Mouse (Mus musculus) left cerebral cortex, adult 11 months (tissue): Measurements from ENCODE around the gene Cog8.
A peak's percentile ranks its signal among the peaks of the same experiment; 100 is the strongest.

Source experiments
- DNase-seq: peaks from one replicate; pipeline ENCODE4 v3.0.0; 2022; ENCODE audit warnings: low spot score

Gene Cog8

GRCm38 (mm10) chr8:107056076-107056972 lies at the start of gene Cog8, which contains the start of gene Nip7:
Gene Cog8 (minus strand): TSS chr8:107056689.
Gene Nip7 (plus strand): TSS chr8:107056877.
- peak; percentile 94 for DNase-seq

- no peak for DNase-seq
Measured at GRCm38 (mm10) chr8:107104547-107104946, 48.1 kb upstream of the Cog8 start.

- no peak for DNase-seq
Measured at GRCm38 (mm10) chr8:107100635-107101034, 44.1 kb upstream of the Cog8 start.

GRCm38 (mm10) chr8:107096366-107097036 lies 40.0 kb upstream of the Cog8 start, which contains the start of gene Terf2:
Gene Terf2 (minus strand): TSS chr8:107096547.
- DNase-seq = peak; percentile 92

GRCm38 (mm10) chr8:107095717-107096365 lies 39.4 kb upstream of the Cog8 start:
- peak; percentile 26 for DNase-seq

- no peak for DNase-seq
Measured at GRCm38 (mm10) chr8:107090531-107090930, 34.0 kb upstream of the Cog8 start.

DNA sequence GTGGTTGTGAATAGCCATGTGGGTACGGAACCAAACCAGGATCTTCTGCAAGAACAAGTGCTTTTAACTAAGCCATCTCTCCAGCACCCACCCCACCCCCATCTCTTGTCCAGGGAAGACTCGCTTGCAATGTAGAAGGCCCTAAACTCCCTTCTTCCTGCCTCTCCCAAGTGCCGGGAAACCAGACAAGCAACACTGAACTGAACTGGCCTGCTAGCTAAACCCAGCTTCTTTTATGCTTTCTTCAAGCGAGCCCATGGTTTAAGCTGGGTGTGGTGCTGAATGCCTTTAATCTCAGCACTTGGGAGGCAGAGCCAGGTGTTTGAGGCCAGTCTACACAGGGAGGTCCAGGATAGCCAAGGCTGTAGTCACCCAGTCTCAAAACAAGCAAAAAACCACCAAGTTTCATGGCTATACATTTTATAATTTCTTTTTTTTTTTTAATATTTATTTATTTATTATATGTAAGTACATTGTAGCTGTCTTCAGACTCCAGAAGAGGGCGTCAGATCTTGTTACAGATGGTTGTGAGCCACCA lies 32.1 kb upstream of the Cog8 start:
- DNase-seq = no peak

DNA sequence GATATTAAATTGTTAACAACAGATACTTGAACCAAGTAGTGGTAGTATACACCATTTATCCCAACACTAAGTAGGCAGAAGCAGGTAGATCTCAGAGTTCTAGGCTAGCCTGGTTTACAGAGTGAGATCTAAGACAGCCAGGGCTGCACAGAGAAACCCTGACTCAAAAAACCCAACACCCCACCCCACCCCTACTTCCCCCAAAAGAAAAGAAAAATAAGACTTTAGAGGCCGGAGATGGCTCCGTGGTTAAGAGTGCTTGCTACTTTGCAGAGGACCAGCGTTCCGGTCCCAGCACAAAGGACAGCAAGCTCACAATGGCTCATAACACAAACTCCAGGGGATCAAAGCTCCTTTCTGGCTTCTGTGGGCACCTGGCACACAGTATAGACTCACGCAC lies 29.5 kb upstream of the Cog8 start:
- no peak for DNase-seq

DNA sequence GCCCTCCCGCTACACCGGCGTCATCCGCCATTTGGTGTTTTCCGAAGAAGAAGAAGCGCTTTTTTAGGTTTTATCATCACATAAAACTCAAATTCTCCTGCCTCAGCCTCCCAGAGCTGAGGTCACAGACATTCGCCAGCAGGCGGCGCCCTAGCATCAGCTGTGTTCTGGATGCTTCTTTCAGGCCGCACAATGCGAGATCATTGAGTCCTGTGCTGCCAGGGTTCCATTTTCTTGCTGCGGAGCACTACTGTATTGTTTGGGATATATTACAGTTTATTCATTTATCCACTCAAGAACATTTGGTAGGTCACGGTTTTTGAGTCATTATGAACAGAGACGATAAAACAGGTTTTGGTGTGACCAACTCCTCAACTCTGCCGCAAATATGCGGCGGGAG lies 28.9 kb upstream of the Cog8 start:
- DNase-seq = no peak

DNA sequence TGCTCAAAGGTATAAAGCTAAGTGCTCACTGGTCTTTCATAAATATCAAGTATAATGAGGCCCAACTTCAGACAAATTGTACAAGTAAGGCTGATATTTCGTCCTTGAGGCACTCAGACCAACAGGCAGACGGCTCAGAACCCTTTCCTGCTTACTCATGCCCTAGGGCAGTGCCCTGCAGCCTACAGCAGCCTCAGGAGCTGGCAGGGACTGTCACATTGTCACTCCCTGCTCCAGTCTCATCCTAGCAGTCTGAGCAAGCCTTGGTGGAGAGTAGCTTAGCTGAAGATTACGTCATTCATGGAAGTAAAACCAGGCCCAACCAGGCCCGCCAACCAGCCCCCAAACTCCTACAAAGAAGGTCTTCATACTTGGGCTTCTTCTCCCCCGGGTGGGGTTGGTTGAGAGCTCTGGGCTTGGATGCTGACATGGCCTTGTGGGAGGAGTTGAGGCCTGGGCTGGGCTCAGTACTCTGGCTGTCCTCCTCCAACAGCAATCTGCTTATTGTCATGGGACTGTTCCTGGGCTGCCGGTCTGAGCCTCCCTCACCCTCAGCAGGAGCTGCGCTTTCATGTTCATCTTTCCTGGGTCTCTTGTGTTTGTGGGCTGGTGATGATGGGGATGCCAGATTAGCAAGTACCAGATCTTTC lies 19.9 kb upstream of the Cog8 start:
- no peak for DNase-seq

- no peak for DNase-seq
Measured at GRCm38 (mm10) chr8:107074128-107074527, 17.6 kb upstream of the Cog8 start.

- DNase-seq = no peak
Measured at GRCm38 (mm10) chr8:107073706-107074105, 17.2 kb upstream of the Cog8 start.

DNA sequence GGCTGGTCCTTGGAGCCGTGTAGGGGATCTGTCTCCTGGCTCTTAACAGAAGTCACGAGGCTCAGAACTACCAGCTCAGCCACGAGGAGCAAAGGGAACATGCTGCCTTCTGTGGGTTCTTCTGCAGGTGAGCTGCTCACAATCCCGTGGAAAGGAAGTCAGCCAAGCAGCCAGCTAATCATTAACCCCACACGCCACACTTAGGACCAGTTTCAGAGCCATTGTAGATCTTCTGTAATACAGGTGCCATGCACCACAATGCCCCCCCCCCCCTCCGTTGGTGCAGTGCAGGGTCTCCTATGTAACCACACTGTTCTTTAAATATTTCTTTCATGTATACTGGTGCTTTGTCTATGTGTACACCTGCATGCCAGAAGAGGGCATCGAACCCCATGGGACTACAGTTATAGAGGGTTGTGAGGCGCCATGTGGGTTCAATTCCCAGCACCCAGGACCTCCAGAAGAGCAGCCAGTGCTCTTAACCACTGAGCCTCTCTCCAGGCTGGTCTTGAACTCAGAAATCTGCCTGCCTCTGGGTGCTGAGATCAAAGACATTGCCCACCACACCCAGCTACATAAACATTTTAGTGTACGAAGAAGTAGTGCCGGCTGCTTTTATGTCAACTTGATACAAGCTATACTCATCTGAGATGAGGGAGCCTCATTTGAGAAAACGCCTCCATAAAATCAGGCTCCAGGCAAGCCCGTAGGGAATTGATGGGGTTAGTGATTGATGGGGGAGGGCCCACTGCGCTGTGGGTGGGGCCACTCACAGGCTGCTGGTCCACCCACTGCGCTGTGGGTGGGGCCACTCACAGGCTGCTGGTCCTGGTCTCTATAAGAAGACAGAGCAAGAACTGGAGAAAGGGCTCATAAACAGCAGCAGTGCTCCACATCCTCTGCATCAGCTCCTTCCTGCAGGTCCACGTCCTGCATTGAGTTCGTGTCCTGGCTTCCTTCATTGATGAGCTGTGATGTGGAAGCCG lies 9.3 kb upstream of the Cog8 start, which contains the start of gene Tmed6:
TSS of gene Tmed6 (minus strand) at position 134 of the 986 bp plus-strand sequence.
- DNase-seq = no peak

DNA sequence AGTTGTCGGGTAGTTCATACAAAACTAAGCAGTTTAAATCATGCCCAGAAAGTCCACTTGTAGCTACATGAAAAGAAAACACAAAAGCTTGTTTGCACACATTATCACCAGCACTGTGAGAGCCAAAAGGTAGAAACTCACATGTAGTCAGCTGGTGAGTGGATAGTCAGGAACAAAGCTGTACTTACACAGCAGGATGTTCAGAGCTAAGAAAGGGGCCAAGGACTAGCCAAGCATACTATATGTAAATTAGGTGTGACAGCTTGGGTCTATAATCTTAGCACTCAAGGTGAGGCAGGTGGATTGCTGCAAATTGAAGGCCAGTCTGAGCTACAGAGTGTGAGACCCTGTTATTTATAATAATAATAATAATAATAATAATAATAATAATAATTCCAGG lies 6.1 kb upstream of the Cog8 start:
- DNase-seq = no peak

DNA sequence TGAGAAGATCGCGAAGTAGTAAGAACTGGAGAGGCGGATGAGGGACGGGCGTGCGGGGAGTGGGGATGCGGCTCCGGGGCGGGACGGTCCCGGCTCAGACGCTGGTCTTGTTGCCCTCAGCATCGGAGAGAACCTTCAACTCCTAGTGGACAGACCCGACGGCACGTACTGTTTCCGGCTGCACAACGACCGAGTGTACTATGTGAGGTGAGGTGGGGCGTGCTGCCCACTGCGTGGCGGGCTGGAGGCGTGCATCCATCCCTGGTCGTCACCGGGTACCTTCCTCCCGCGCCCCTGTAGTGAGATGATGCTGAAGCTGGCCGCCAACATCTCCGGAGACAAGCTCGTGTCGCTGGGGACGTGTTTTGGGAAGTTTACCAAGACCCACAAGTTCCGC lies 482 bp upstream of the Cog8 start:
- no peak for DNase-seq

- no peak for DNase-seq
Measured at GRCm38 (mm10) chr8:107052046-107052445, 4.4 kb downstream of the Cog8 start.

DNA sequence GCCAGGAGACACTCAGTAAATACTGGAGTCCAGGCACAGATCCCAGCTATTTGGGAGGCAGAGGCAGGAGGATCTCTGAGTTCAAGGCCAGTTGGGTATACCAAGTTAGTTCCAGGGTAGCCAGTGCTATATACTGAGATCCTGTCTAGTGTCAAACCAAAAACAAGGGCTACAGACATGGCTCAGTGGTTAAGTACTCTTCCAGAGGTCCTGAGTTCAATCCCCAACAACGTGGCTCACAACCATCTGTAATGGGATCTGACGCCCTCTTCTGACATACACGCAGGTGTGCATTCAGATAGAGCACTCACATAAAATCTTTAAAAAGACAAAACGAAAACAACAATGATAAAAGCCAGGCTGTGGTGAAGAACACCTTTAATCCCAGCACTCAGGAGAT lies 7.0 kb downstream of the Cog8 start:
- DNase-seq = no peak

DNA sequence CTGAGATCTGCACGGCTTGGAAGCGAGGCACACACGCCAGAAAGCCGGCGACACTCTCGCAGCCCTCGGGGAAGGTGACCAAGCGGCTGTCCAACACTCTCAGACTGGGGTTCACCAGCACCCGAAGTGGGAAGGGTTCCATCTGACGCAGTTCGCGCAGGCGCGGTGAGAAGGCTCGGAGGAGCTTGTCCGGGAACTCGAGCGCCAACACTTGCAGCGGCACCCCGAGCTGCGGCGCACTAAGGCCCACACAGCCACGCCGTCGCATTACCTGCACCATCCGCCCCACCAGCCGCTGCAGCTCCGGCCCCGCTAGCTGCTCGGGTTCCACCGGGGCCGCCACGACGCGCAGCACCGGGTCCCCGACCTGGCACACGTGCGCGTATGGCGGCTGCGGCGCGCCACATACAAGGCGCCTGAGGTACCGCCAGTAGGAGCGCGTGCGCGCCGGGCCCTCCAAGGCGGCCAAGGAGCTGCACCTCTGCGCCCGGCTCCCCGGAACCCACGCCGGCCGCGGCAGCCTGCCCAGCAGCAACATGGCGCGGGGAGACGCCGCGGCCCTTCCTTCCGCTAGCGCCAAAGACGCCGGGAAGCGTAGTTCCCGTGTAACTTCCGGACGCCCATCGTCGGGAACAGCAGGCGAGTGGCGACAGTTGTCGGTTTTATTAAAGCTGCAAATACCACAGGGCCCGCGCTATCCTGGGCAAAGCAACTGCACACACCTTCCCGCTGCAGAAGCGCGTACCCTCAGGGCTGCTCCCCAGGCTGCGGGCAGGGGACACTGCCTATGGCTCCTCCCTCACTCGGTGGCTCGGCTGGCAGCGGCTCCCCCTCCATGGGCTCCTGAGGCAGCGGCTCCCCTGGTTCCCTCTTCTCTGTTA lies 8.2 kb downstream of the Cog8 start, which contains the start of gene Pdf:
TSS of gene Pdf (minus strand) at position 554 of the 881 bp plus-strand sequence.
- peak; percentile 71 for DNase-seq

DNA sequence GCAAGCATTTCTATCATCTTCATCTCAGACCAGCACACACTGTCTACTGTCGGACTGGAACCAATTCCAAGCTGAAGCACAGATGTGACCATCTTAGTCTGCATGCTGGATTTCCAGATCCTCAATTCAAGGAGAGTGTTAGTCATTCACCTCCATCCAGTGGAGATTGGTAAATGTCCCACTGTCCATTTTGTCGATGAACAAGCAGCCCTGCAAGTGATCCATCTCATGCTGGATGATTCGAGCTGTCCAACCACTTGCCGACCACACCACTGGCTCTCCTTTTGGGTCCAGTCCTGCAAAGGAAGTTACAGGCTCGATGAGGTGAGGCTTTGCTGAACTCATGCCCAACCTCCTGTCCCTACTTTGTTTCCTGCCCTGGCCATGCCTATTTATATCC lies 9.5 kb downstream of the Cog8 start:
- no peak for DNase-seq
